Mouse (Mus musculus) kidney, adult 8-10 months (tissue): ENCODE measurements around the gene Acd.

ENCODE experiments used
- DNase-seq, 2 experiments: peaks; one replicate each; pipeline ENCODE4 v3.0.0; 2022

Acd gene

DNA sequence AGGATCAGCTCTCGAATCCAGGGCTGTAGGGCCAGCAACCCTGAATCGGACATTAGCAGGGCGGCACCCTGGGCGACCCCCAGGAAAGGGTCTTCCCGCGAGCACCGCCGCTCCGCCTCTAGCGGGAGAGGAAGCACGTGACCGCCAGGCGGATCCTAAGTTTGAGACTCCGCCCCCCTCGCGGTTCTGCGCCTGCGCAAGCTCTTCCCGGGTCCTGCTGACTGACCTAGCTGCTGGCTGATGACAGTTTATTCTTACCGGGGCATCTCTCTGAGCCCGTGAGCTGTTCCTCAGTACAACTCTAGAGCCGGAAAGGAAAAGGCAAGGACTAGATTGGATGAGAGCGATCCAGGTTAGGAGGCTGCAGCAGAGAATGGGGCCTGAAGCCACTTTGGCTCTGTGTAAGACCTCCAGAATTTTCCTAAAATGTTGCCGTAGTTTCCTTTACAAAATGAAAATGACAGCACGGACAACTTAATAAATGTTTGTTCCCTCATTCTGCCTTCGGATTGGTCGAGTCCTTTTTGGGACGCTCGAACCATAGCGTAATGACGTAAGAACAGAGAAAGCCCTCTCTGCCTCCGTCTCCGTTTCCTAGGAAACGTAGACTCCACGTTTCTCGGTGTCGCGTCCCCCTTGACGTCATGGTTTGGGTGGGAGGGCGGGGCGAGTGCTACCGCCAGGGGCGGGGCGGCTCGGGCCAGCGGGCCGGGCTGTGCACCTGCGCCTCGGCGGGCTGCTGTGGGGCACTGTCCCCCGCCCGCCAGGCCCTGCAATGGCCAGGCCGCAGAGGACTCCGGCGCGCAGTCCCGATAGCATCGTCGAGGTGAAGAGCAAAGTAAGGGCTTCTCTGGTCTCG is at the start of gene Acd, which contains the start of gene Pard6a:
Gene Acd (minus strand): TSS at position 137 of the 859 bp plus-strand sequence.
Gene Pard6a (plus strand): TSS at position 183 of the 859 bp plus-strand sequence.
- peak; percentile 94 to 96 for DNase-seq

DNA sequence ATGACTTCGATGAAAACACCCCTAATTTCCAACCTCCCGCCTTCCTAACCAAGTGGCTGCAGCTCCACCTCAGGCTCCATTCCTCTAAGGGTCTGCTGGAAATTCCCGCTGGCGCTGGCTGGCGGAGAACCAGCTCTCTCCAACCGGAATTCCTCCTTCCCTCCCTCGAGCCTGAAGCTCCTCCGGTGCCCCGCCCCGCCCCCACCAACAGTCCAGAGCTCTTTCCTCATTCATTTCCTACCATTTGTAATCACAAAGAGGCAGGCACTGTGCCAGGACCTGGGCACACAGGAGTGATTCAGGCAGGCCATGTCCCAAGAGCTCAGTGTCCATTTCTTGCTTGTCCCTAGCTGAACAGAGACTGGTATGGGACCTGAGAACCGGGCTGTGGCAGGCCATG is 49.7 kb upstream of the Acd start:
- DNase-seq = peak; percentile 81 to 82

DNA sequence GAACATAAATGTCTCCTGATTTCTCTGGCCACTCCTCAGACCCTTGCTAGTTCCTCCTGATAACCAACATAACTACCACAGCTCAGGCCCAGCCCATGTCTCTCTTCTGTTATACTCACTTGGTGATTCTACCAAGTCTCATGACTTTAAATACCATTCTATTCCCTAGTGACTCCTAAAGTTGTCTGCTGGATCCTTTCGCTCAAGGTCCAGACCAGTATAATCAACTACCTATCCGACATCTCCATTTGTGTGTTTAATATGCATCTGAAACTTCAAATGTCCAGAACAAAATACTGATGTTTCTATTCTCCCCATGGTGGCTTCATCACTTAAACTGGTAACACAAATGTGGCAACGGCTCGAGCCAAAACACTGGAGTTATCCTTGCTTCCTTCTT is 42.4 kb upstream of the Acd start:
- no peak for DNase-seq

DNA sequence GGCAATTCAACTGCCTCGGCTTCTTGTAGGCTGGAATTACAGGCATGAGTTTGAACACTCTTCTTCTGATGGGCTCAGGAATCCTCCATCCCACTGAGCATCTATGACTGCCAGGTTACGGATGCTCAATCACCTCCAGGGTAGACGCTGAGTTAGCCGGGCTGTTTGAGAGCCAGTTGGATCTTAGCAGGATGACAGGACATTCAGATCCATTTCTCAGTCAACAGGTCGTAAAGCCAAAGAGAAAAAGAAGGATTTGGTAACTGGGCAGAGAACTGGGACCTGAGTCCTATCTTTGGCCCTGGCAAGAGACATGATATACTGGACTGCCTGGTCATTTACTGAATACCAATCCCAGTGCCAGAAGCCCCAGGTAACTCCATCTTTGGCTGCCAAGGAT is 38.3 kb upstream of the Acd start:
- no peak for DNase-seq

DNA sequence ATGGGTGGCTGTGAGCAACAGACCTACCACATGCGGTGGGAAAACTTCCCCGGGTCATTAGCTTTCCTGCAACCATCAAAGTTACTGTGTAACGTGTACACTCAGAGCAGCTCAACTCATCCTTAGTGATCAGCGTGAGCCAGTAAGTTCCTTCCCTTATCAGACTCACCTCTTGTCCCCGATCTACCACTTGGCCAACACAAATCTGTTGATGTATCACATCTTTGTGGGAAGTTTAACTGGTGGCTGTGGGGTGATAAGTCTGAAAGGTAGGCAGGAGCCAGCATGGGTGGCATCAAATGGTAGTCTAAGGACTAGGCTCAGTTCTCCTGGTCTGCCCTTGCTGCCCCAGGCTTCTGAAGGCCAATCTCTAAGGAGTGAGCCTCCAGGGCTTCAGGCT is 31.3 kb upstream of the Acd start:
- no peak for DNase-seq

DNA sequence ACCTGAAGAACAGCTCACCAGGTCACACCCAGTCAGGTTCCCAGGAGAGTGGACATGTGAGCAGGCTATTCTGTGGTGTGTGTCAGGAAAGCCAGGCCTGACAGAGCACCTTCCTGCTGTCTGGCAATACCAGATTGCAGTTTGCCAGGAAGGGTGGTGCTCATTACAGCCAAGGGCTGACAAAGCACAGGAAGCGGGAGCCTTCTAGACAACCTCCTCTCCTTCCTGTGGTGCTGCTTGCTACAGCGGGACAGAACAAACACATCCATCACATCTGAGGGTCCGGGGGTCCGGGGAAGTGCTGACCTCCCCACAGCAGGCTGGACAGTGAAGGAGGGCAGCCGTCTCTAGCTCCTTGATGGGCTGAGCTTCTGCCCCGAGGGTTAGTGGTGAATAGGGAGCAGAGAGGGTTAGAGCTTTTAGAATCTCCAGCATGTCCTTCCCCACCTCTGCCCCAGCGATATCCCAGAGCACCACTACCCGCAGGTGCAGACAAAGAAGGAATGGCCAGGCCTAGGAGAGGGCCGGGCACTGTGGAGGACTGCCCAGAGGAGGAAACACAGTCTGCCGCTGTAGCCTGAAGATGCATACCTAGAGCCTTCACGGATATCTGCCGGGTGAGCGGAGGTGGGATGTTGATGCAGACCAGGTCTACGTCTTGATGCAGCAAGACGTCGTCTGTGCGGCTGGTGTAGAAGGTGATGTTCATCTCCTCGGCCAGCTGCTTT is 26.7 kb upstream of the Acd start:
- peak; percentile 54 to 72 for DNase-seq

DNA sequence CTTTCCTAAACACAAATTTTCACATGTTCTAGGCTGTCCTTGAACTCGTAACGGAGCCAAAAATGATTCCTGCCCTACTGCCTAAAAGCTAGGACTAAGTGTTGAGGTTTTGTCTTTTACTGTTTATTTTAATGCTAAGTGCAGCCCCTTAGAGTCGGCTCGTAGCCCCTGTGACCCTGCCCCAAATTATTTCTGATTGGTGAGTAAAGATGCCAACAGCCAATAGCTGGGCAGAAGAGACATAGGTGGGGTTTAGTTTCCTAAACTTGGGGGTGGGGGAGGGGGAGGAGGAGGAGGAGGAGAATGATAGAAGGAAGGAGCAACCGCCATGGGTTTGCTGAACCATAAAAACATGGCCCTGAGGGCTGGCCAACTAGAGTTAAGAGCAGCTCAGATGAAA is 24.8 kb upstream of the Acd start:
- DNase-seq = no peak

DNA sequence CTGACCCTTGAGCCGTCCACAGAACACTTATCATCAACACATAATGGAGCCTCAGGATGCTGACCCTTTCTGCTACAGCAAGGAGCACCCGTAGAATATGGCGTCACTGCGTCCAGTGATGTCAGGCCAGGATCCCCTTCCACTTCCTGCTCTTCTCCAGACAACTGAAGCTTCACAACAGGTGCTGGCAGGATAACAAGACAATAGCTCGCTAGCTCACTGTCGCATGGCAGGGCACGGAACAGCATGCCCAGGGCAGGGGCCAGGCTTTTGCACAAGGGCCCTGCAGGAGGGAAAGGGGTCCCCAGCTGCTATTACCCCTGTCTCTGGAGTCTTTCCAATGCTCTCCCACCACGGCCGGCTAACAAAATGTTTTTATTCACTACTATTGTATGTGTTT is 22.0 kb upstream of the Acd start:
- no peak for DNase-seq

DNA sequence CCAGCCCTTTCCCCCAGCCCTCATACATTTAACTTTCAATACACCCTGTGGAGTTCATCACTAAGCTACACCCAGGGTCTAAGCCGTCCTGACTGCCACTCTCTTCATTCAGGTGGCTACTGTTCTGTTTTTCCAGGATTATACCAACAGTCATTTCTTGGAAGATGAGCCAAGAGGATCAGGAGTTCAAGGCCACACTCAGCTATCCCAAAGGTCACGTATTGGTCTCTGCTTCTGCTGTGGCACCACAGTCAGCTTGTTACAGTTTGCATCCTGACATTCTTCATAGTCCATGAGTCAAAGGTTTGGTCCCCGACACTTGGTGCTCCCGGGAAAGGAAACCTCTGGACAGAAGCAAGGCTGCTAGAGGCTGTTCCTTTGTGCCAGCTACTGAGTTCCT is 18.7 kb upstream of the Acd start:
- DNase-seq = no peak

DNA sequence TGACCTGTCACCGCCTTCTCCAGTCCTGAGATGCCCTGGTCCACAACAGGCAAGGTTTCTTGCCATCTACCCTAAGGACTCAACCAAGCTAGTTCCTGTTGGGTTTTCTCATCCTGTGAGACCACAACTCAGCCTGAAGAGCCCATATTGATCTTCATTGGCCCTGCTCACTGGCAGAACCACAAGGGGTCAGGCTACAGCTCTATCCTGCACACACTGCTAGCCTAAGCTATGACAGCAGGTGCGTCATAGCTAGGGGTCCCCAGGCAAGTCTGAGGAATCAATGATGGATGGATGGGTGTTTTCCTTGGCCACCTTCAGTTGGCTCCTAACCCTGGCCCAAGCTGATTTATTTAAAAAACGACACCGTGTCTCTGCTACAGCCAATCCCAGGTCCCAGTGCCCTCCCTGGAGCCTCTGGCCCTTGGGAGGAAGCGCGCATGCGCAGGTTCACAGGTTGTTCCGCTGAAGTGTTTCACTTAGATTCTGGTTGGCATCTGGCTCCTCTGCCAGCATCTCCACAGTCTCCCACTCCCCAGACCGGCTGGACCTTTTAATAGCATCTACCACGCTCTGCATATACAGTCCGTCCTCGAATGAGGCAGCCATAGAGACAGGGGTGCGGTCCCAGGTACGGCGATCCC is 15.5 kb upstream of the Acd start:
- DNase-seq = no peak

DNA sequence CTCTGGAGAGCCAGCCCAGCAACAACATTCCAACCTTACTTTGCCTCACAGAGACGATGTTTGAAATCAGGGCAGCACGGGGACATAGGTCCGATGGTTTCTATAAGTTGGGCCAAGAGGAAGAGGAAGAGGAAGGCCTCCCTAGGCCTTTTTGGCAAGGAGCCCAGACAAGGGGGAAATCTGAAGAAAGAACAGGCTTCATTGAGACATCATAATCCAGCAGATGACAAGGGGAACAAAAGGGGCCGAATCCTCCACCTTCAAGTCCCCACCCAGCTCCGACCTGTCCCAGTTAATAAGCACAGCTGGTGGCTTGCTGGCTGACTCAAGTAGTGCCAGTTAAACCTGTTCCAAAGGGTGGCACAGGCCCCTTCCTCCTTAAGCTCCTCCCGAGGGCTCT is 14.1 kb upstream of the Acd start:
- no peak for DNase-seq

DNA sequence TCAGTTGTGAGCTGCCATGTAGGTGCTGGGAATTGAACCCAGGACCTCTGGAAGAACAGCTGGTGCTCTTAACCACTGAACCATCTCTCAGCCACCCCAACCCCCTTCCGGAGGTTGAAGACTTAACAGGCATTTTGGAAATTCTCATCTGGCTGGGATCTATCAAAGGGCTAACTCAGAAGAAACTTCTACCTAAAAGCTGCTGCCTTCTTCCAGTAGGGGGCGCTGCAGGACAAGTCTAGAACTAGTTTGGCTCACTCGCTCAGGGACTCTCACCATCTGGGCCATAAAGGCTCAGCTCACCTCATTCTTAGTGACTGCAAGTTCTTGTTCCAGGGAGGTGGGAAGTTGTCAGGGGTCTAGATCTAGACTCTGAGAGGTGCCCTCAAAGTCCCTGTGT is 13.2 kb upstream of the Acd start:
- peak; percentile 74 to 91 for DNase-seq

DNA sequence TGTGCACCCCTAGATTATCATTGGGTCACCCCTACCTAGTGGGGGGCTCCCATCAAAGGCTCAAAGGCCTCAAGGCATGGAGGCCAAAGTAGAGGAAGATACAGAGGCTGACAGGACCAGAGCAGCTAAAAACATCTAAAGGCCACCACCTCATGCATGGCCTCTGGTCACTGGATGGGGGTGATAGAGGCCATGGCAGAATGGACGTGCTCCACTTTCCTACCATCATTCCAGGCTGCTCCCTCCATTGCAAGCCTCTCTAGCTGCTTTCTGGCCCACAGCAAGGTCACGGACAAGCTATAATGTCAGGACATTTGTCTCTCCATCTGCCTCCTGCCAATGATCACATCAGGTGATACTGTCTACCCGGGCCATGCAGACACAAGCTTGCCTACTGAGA is 11.4 kb upstream of the Acd start:
- DNase-seq = no peak

DNA sequence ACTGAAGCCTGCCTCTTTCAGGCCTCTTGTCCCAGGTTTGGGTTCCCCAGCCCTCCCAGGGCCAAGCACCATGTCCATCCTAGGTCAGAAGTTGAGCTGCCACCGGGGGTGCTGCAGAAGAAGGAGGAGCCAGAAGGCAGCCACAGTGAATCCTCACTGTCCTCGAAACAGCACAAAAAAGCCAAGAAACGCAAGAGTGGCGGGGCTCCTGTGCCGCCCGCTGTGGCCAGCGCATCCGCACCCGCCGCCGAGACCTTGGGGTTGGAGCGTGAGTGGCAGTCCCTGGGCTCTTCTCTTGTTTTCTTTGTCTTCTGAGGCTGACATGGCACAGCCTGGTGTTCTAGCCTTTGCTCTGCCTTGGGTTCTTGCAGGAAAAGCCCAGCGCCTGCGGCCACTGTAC is 8.4 kb upstream of the Acd start:
- DNase-seq = no peak

DNA sequence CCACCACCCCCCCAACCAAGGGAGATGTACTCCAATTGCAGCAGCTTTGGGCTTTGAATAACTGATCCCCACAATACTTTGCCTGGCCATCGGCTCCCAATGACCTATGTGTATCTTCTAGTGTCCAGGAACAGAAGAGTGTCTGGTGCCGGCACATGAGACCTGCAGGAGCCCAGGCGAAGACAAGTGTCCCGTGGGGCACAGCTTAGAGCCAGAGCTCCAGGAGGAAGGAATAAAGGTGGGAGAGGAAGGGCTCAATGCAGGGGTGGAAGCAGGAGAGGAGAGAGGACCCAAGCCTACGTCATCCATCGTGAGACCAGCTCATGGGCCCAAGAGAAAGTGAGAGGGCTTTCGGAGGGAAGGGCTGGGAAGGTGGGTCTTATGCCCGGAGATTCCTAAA is 7.8 kb upstream of the Acd start:
- DNase-seq = no peak

DNA sequence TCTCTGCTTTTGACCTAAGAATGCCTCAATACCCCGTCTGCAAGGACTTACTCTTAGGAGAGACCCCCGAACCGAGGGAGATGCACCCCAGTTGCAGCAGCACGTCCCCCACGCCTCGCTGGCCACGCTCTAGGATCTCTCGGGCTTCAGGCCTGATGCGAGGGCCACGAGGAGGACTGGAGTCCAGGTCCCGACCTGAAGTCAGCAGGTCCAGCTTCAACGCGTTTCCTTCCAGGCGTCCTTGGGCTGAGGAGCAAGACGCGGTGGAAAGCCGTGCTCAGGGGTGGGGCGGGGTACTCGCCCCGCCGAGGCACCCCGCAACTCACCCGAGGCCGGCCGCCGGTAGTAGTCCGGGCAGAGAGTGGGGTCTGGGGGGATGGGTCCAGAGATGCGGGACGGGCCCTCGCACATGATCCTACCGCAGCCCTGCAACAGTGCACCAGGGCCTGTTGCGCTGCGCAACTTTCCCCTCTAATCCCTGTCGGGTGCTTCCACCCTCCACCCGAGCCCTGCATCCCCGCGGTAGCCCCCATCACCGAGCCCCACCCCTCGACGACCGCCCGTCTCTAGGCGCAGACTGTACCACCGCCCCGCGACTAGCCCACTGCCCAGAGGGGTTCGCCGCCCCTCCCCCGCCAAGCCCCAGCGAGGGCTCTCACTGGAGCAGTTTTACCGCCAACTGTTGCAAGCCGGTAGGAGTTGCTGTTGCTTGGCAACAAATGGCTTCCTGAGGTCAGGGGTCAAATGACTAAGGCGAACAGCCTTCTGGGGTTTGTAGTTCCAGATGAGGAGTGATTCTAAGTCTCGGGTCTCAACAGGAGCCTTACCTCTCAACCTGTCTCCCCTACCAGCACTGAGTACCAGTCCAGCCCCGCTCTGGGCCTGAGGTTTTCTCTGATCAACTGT is 6.8 kb upstream of the Acd start, which contains the start of the genes 4933405L10Rik and Enkd1:
Gene 4933405L10Rik (plus strand): TSS at position 158 of the 906 bp plus-strand sequence.
Gene Enkd1 (minus strand): TSS at position 713 of the 906 bp plus-strand sequence.
- DNase-seq = peak; percentile 89 to 92

DNA sequence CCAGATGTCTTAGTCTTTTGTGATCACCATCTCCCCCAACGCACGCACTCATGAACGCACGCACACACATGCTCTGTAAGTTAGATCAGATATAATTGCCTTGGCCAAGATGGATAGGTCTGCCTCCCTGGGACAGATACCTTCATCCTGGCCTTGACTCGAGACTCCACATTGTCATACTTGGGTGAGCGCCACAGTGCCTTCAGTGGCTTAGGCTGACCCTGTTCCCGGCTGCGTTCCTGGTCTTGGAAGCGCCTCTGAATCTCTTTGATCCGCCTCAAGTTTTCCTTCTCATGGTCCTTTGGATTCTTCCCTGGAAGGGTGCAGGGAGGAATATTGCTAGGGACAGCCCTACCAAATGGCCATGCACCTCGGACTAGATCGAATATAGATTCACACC is 5.5 kb upstream of the Acd start:
- no peak for DNase-seq

DNA sequence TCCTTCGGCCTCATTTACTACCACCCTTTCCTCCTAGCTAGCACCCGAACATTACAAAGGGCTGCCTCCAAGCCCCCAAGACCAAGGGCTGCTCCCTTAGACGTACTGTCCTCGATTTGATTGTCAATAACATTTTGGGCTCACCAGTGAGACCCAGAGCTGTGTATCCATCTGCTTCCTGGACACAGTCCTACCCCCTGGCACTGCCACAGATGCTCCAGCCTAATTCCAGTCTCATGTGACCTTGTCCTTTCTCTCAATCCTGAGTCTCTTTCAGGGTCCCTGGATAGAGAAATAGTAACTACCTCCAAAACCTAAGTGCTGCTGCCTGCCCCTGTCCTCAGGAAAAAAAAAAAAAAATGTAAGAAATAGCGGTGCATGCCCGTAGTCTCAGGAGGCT is 4.1 kb upstream of the Acd start:
- DNase-seq = no peak

DNA sequence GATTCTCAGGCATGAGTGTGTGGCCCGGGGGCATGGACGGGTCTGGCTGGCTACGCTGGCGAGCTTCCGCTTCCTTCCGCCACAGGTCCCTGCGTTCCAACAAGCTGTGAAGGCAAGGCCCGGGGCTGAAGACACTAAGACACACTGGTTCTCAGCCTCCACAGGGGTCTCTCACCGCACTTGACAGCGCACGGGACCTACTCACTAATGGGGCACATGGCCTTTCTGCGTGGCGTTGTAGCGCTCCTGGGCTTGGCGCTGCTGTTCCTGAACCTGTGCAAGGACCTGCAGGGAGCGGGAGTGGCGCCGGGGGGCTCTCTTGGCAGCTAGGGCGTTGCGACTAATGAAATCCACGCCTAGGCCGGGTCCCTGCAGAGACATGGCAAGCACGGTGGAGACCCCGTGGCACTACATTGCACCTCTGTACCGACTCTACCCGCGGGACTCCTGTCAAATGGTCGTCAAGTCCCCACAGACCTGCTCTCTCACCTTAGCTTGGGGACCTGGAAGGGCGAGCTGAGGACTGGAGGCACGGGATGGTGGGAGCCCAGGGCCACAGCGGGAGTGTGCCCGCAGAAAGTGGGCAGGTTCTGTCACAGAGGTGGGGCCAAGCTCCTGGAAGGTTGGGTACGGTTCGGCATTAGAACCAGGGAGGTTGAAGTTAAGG is 3.4 kb upstream of the Acd start:
- no peak for DNase-seq

DNA sequence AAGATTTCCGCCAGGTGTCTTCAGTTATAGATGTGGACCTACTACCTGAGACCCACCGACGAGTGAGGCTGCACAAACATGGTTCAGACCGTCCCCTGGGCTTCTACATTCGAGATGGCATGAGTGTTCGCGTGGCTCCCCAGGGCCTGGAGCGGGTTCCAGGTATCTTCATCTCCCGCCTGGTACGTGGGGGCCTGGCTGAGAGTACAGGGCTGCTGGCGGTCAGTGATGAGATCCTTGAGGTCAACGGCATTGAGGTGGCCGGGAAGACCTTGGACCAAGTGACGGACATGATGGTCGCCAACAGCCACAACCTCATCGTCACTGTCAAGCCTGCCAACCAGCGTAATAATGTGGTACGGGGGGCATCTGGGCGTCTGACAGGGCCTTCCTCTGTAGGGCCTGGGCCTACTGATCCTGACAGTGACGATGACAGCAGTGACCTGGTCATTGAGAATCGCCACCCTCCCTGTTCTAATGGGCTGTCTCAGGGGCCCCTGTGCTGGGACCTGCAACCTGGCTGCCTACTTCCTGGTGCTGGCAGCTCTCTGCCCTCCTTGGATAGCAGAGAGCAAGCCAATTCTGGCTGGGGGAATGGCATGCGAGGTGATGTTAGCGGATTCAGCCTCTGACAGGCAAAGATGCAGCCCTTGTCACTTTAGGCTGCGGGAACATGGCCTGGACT is 2.0 kb upstream of the Acd start:
- DNase-seq = no peak

DNA sequence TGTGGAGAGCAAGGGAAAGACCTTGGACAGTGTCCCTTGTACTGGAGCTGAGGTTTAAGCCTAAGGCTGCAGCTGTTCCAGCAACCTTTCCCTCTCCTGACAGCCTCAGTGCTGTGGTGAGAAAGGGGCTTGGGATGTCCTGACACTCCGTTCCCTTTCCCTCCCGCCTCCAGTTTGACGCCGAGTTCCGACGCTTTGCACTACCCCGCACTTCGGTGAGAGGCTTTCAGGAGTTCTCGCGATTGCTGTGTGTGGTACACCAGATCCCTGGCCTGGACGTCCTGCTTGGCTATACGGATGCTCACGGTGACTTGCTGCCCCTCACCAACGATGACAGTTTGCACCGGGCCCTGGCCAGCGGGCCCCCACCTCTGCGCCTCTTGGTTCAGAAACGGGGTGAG is 1.1 kb upstream of the Acd start:
- DNase-seq = no peak
